Mouse (Mus musculus) liver, embryonic 14.5 days (tissue): ENCODE data around the gene Ambra1.

Experiments
- CTCF ChIP-seq: IDR thresholded peaks from 2 replicates; pipeline ENCODE4 v1.5.1; 2016; ENCODE audit warnings: antibody characterized with exemption, low read depth, control low read depth
- EP300 ChIP-seq: IDR thresholded peaks from 2 replicates; pipeline ENCODE4 v1.6.1; 2016; ENCODE audit warnings: antibody characterized with exemption, low read depth

DNA sequence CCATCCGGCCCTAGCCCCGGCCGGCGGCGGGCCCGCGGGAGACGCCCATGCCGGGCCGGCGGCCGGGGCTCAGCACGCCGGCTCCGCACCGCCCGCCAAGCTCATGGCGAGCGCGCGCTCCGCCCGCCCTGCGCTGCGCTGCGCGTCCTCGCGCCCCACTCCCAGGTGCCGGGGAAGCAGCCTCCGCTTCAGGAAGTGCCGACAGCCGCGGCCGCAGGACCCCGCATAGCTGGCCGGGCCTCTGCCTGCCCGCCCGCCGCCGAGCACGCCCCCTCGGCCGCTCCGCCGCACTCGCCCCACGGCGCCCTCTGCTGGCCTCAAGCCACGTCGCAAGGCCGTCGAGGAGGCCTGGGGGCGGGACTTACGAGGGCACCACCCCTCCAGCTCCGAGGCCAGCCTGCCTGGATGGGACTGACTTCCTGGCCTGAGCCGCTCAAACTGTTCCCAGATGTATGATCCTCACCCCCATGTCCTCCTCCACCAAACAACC lies 233.6 kb downstream of the Ambra1 start:
- TF ChIP-seq CTCF (peak; percentile 89), EP300 (no peak)
